Mouse (Mus musculus) embryonic facial prominence, embryonic 10.5 days (tissue): ENCODE data around the gene Scn3b. TPM values are rescaled to one million over a fixed set of nuclear protein-coding genes. Genes with fewer than 3 reads are reported as not detected.

Experiments used
- DNase-seq: peaks from one replicate; pipeline ENCODE4 v3.0.0-alpha.2; 2017; ENCODE audit warnings: low spot score
- H3K27ac ChIP-seq: fragments of 300-500 bp; sonication (generic); replicated peaks from 2 replicates; pipeline ENCODE4 v1.5.1; 2016; ENCODE audit warnings: mild to moderate bottlenecking
- H3K27me3 ChIP-seq: fragments of 300-500 bp; sonication (generic); replicated peaks from 2 replicates; pipeline ENCODE4 v1.6.1; 2016; ENCODE audit warnings: low read depth, mild to moderate bottlenecking; ENCODE audit not compliant: poor library complexity, severe bottlenecking
- H3K36me3 ChIP-seq: fragments of 300-500 bp; sonication (generic); replicated peaks from 2 replicates; pipeline ENCODE4 v1.6.1; 2016; ENCODE audit warnings: mild to moderate bottlenecking, moderate library complexity
- H3K4me1 ChIP-seq: fragments of 300-500 bp; sonication (generic); 2 replicates; pipeline ENCODE4 v1.6.1; 2016
- H3K4me3 ChIP-seq: fragments of 300-500 bp; sonication (generic); 2 replicates; pipeline ENCODE4 v1.5.1; 2016; ENCODE audit warnings: mild to moderate bottlenecking, moderate library complexity
- H3K9me3 ChIP-seq: fragments of 300-500 bp; sonication (generic); 2 replicates; pipeline ENCODE4 v1.6.1; 2016; ENCODE audit warnings: mild to moderate bottlenecking
- WGBS: fragments of 180-500 bp; shearing (Covaris S2); methylation state at CpG from one replicate; pipeline ENCODE4 v1.1.7; 2016; 5-methylcytosine and 5-hydroxymethylcytosine counted together
- polyA plus RNA-seq: library from polyadenylated mRNA; unstranded; fragments of >200 nt; fragmentation: Nextera tagmentation; extraction: Ambion mirVana; gene quantifications from 2 replicates; pipeline ENCODE4 v1.2.1, GENCODE M21; 2016

Scn3b gene
- polyA plus RNA-seq, 1 experiment from 2014 or later = 2.2 TPM

GRCm38 (mm10) chr9:40336701-40337100, 67.7 kb downstream of the Scn3b start:
- Histone ChIP-seq H3K9me3 (no peaks in the 10 kb centered on the region), H3K27ac (no peak overlapping the region), H3K36me3 (no peaks in the 10 kb centered on the region), H3K4me3 (no peak overlapping the region), H3K27me3 (no peaks in the 10 kb centered on the region), H3K4me1 (peaks cover 3% of the 10 kb centered on the region; the same call in 1 of the 2 replicates)
- no peak for DNase-seq
- WGBS = 76% methylated on average over 5 of the region's 5 CpGs

- Histone ChIP-seq H3K9me3 (no peaks in the 10 kb centered on the region), H3K4me1 (peaks cover 3% of the 10 kb centered on the region; the same call in 1 of the 2 replicates), H3K27me3 (no peaks in the 10 kb centered on the region), H3K27ac (no peak overlapping the region), H3K36me3 (no peaks in the 10 kb centered on the region), H3K4me3 (no peak overlapping the region)
- no peak for DNase-seq
- WGBS = 84% methylated on average over 4 of the region's 4 CpGs
Observed at GRCm38 (mm10) chr9:40337131-40337820, 68.3 kb downstream of the Scn3b start.

GRCm38 (mm10) chr9:40339578-40339977, 70.6 kb downstream of the Scn3b start:
- WGBS = 69% methylated on average over 9 of the region's 9 CpGs
- no peak for DNase-seq

More at GRCm38 (mm10) chr9:40339578-40339977, 70.6 kb downstream of the Scn3b start:
- no peak overlapping the region for H3K27ac ChIP-seq
- no peaks in the 10 kb centered on the region for H3K9me3 ChIP-seq
- peaks cover 3% of the 10 kb centered on the region for H3K4me1 ChIP-seq
- no peaks in the 10 kb centered on the region for H3K36me3 ChIP-seq
- no peaks in the 10 kb centered on the region for H3K27me3 ChIP-seq
- H3K4me3 ChIP-seq = no peak overlapping the region

Other genes with a start within 250 kb of the Scn3b start
- gene Olfr981, start 247.8 kb upstream of the Scn3b start, polyA plus RNA-seq = not detected in 2 replicates
- gene Olfr982, start 195.4 kb upstream of the Scn3b start, polyA plus RNA-seq = not detected in 2 replicates
- not detected in 2 replicates for gene Olfr983, start 175.6 kb upstream of the Scn3b start, polyA plus RNA-seq
- not detected in 2 replicates for gene Olfr984, start 155.0 kb upstream of the Scn3b start, polyA plus RNA-seq
- gene Olfr985, start 139.0 kb upstream of the Scn3b start, polyA plus RNA-seq = not detected in 2 replicates
- gene Tmem225, start 121.1 kb upstream of the Scn3b start, polyA plus RNA-seq = not detected in 2 replicates
- gene Olfr986, start 88.3 kb upstream of the Scn3b start, polyA plus RNA-seq = not detected in 2 replicates
- gene Zfp202, start 76.9 kb upstream of the Scn3b start, polyA plus RNA-seq = 6.6 and 7.8 TPM in 2 replicates